Mouse (Mus musculus): Measurements from ENCODE around the gene Slc35f1.

- TF ChIP-seq RAD21 (IDR thresholded peaks at IDR 0.05; ENCODE audit: low read depth, low read length): no peak
- no peak for TF ChIP-seq CTCF (conservative IDR thresholded peaks at IDR 0.05 in 1 of 2, IDR thresholded peaks at IDR 0.05 in 1 of 2; ENCODE audit: low read depth in 2 of 2, low read length in 2 of 2)
- no peak for TF ChIP-seq MEF2A (IDR thresholded peaks at IDR 0.05; ENCODE audit: borderline replicate concordance, low read depth, low read length)
- TF ChIP-seq EP300 (IDR thresholded peaks at IDR 0.05; ENCODE audit: low read length): no peak
- TF ChIP-seq ZKSCAN1 (IDR thresholded peaks at IDR 0.05; ENCODE audit: borderline replicate concordance, low read depth, low read length): no peak
- no peak for TF ChIP-seq CHD1 (IDR thresholded peaks at IDR 0.05; ENCODE audit: low read depth, low read length)
- no peak for TF ChIP-seq POLR2A (IDR thresholded peaks at IDR 0.05; ENCODE audit: low read depth, low read length)
- TF ChIP-seq ZNF384 (IDR thresholded peaks at IDR 0.05; ENCODE audit: low read depth, low read length): no peak
Observed at GRCm38 (mm10) chr10:52690992-52691731, 829 bp downstream of the Slc35f1 start.

Data from CH12.LX (cell line).